Mouse (Mus musculus) forebrain, embryonic 15.5 days (tissue): ENCODE measurements at regions not wholly inside any gene's neighbourhood (a gene's known extent, or its start where the extent isn't known, plus 50 kb on each side); places are given as distances from the start of the nearest gene placed in this dataset.
A peak's percentile ranks its signal among the peaks of the same experiment; 100 is the strongest.
"Not testable (repeated sequence)": the region's sequence is repeated elsewhere in the genome, so short reads cannot be mapped to it uniquely, and the experiment has no call there.

Experiments
- ATAC-seq: fragments of 200-750 bp; cut with Nextera tagmentation; replicated peaks from 2 replicates; pipeline ENCODE4 v1.8.0; 2017; ENCODE audit warnings: mild to moderate bottlenecking, moderate TSS enrichment, moderate library complexity
- H3K27ac ChIP-seq: fragments of 300-500 bp; sonication (generic); replicated peaks from 2 replicates; pipeline ENCODE4 v1.5.1; 2015; ENCODE audit warnings: mild to moderate bottlenecking, inconsistent platforms
- H3K27me3 ChIP-seq: fragments of 300-500 bp; sonication (generic); 2 replicates; pipeline ENCODE4 v1.6.1; 2015; ENCODE audit warnings: inconsistent platforms
- H3K36me3 ChIP-seq: fragments of 300-500 bp; sonication (generic); 2 replicates; pipeline ENCODE4 v1.6.1; 2015; ENCODE audit warnings: mild to moderate bottlenecking, inconsistent platforms
- H3K4me1 ChIP-seq: fragments of 300-500 bp; sonication (generic); 2 replicates; pipeline ENCODE4 v1.6.1; 2015; ENCODE audit warnings: inconsistent platforms
- H3K4me2 ChIP-seq: fragments of 300-500 bp; sonication (generic); replicated peaks from 2 replicates; pipeline ENCODE4 v1.6.1; 2015; ENCODE audit warnings: mild to moderate bottlenecking, inconsistent platforms
- H3K4me3 ChIP-seq: fragments of 300-500 bp; sonication (generic); 2 replicates; pipeline ENCODE4 v1.5.1; 2015; ENCODE audit warnings: mild to moderate bottlenecking, inconsistent platforms
- H3K9ac ChIP-seq: fragments of 300-500 bp; sonication (generic); replicated peaks from 2 replicates; pipeline ENCODE4 v1.6.1; 2015; ENCODE audit warnings: mild to moderate bottlenecking, inconsistent platforms
- H3K9me3 ChIP-seq: fragments of 300-500 bp; sonication (generic); 2 replicates; pipeline ENCODE4 v1.6.1; 2016; ENCODE audit warnings: inconsistent platforms
- WGBS: fragments of 180-500 bp; shearing (Covaris S2); methylation state at CpG from one replicate; pipeline ENCODE4 v1.1.7; 2015; ENCODE audit warnings: mixed read lengths; 5-methylcytosine and 5-hydroxymethylcytosine counted together

- ATAC-seq = no peak
- Histone ChIP-seq H3K27me3 (no peaks in the 10 kb centered on the region), H3K27ac (no peak overlapping the region), H3K4me2 (no peak overlapping the region), H3K4me1 (no peaks in the 10 kb centered on the region), H3K9me3 (no peaks in the 10 kb centered on the region), H3K36me3 (no peaks in the 10 kb centered on the region), H3K4me3 (no peak overlapping the region), H3K9ac (no peak overlapping the region)
- 90% methylated on average over 2 of the region's 2 CpGs for WGBS
These were observed 244.7 kb downstream of the Slco6d1 start for GRCm38 (mm10) chr1:98665584-98665983.

GRCm38 (mm10) chr1:98667426-98667825 is 246.5 kb downstream of the Slco6d1 start:
- ATAC-seq, H3K4me2 ChIP-seq: not testable (repeated sequence)
- WGBS = 61% methylated on average over 2 of the region's 2 CpGs

GRCm38 (mm10) chr1:98667887-98668286 is 247.0 kb downstream of the Slco6d1 start:
- Histone ChIP-seq H3K9ac (no peak overlapping the region), H3K27ac (0 out of 2 replicates have a peak overlapping the region, but pooled peaks have one; percentile 19), H3K36me3 (no peaks in the 10 kb centered on the region), H3K27me3 (no peaks in the 10 kb centered on the region), H3K9me3 (no peaks in the 10 kb centered on the region), H3K4me2 (no peak overlapping the region), H3K4me1 (no peaks in the 10 kb centered on the region), H3K4me3 (no peak overlapping the region)
- 72% methylated on average over 1 of the region's 1 CpGs for WGBS
- ATAC-seq = peak; percentile 67

More at GRCm38 (mm10) chr1:98667426-98667825, 246.5 kb downstream of the Slco6d1 start:
- 0 out of 2 replicates have a peak overlapping the region, but pooled peaks have one; percentile 19 for H3K27ac ChIP-seq
- not testable (repeated sequence) for H3K4me1 ChIP-seq, H3K36me3 ChIP-seq, H3K9me3 ChIP-seq, H3K9ac ChIP-seq, H3K27me3 ChIP-seq, H3K4me3 ChIP-seq

GRCm38 (mm10) chr1:98668595-98668994 is 247.7 kb downstream of the Slco6d1 start:
- Histone ChIP-seq H3K36me3 (no peaks in the 10 kb centered on the region), H3K27ac (no peak overlapping the region), H3K4me1 (no peaks in the 10 kb centered on the region), H3K27me3 (no peaks in the 10 kb centered on the region), H3K4me3 (no peak overlapping the region), H3K9me3 (no peaks in the 10 kb centered on the region), H3K9ac (no peak overlapping the region), H3K4me2 (no peak overlapping the region)
- no peak for ATAC-seq
- WGBS = 63% methylated on average over 2 of the region's 2 CpGs

- Histone ChIP-seq H3K4me1 (no peaks in the 10 kb centered on the region), H3K27ac (no peak overlapping the region), H3K4me3 (no peak overlapping the region), H3K9ac (no peak overlapping the region), H3K9me3 (no peaks in the 10 kb centered on the region), H3K27me3 (no peaks in the 10 kb centered on the region), H3K36me3 (no peaks in the 10 kb centered on the region), H3K4me2 (no peak overlapping the region)
- no peak for ATAC-seq
- 87% methylated on average over 3 of the region's 3 CpGs for WGBS
These were observed 257.8 kb downstream of the Slco6d1 start for GRCm38 (mm10) chr1:98678686-98679085.

- no peaks in the 10 kb centered on the region for H3K4me1 ChIP-seq
- H3K27me3 ChIP-seq = no peaks in the 10 kb centered on the region
- ATAC-seq = no peak
- no peak overlapping the region for H3K4me3 ChIP-seq
- no peak overlapping the region for H3K9ac ChIP-seq
- no peaks in the 10 kb centered on the region for H3K9me3 ChIP-seq
- no peaks in the 10 kb centered on the region for H3K36me3 ChIP-seq
- no peak overlapping the region for H3K4me2 ChIP-seq
- 94% methylated on average over 2 of the region's 2 CpGs for WGBS
- no peak overlapping the region for H3K27ac ChIP-seq
These were observed 292.9 kb downstream of the Slco6d1 start for GRCm38 (mm10) chr1:98713809-98714208.

- Histone ChIP-seq H3K9me3 (no peaks in the 10 kb centered on the region), H3K4me1 (no peaks in the 10 kb centered on the region), H3K4me2 (no peak overlapping the region), H3K27me3 (no peaks in the 10 kb centered on the region), H3K4me3 (no peak overlapping the region), H3K36me3 (no peaks in the 10 kb centered on the region), H3K9ac (no peak overlapping the region), H3K27ac (no peak overlapping the region)
- 86% methylated on average over 1 of the region's 1 CpGs for WGBS
- no peak for ATAC-seq
These were observed 293.4 kb downstream of the Slco6d1 start for GRCm38 (mm10) chr1:98714307-98714706.

GRCm38 (mm10) chr1:98720595-98720994 is 299.7 kb downstream of the Slco6d1 start:
- H3K9me3 ChIP-seq = no peaks in the 10 kb centered on the region
- no peak overlapping the region for H3K9ac ChIP-seq
- H3K27ac ChIP-seq = no peak overlapping the region
- no peak overlapping the region for H3K4me2 ChIP-seq
- ATAC-seq = no peak
- WGBS = 93% methylated on average over 1 of the region's 1 CpGs
- H3K27me3 ChIP-seq = no peaks in the 10 kb centered on the region
- no peaks in the 10 kb centered on the region for H3K36me3 ChIP-seq
- H3K4me1 ChIP-seq = no peaks in the 10 kb centered on the region
- no peak overlapping the region for H3K4me3 ChIP-seq

- 92% methylated on average over 3 of the region's 3 CpGs for WGBS
- no peaks in the 10 kb centered on the region for H3K9me3 ChIP-seq
- no peak for ATAC-seq
These were observed 306.6 kb downstream of the Slco6d1 start for GRCm38 (mm10) chr1:98727354-98728015.

GRCm38 (mm10) chr1:98748886-98749285 is 328.0 kb downstream of the Slco6d1 start:
- WGBS = 5% methylated on average over 2 of the region's 2 CpGs
- no peak overlapping the region for H3K9ac ChIP-seq
- H3K27ac ChIP-seq = no peak overlapping the region
- H3K9me3 ChIP-seq = no peaks in the 10 kb centered on the region
- H3K4me1 ChIP-seq = no peaks in the 10 kb centered on the region
- no peaks in the 10 kb centered on the region for H3K36me3 ChIP-seq
- no peaks in the 10 kb centered on the region for H3K27me3 ChIP-seq
- peak; percentile 89 for ATAC-seq
- no peak overlapping the region for H3K4me3 ChIP-seq
- no peak overlapping the region for H3K4me2 ChIP-seq

More at GRCm38 (mm10) chr1:98727354-98728015, 306.6 kb downstream of the Slco6d1 start:
- no peak overlapping the region for H3K9ac ChIP-seq
- no peak overlapping the region for H3K4me2 ChIP-seq
- H3K4me1 ChIP-seq = no peaks in the 10 kb centered on the region
- no peak overlapping the region for H3K4me3 ChIP-seq
- no peaks in the 10 kb centered on the region for H3K27me3 ChIP-seq
- no peaks in the 10 kb centered on the region for H3K36me3 ChIP-seq
- no peak overlapping the region for H3K27ac ChIP-seq

GRCm38 (mm10) chr1:98788528-98788927 is 367.6 kb downstream of the Slco6d1 start:
- no peak for ATAC-seq
- Histone ChIP-seq H3K36me3 (no peaks in the 10 kb centered on the region), H3K27me3 (no peaks in the 10 kb centered on the region), H3K27ac (no peak overlapping the region), H3K4me1 (no peaks in the 10 kb centered on the region), H3K4me2 (no peak overlapping the region), H3K9me3 (no peaks in the 10 kb centered on the region), H3K4me3 (no peak overlapping the region), H3K9ac (no peak overlapping the region)
- WGBS = 94% methylated on average over 2 of the region's 2 CpGs

GRCm38 (mm10) chr1:98793320-98793719 is 372.4 kb downstream of the Slco6d1 start:
- H3K4me2 ChIP-seq = no peak overlapping the region
- 94% methylated on average over 3 of the region's 3 CpGs for WGBS
- H3K4me3 ChIP-seq = no peak overlapping the region
- ATAC-seq = no peak
- H3K9ac ChIP-seq = no peak overlapping the region
- H3K27ac ChIP-seq = no peak overlapping the region
- no peaks in the 10 kb centered on the region for H3K36me3 ChIP-seq
- H3K27me3 ChIP-seq = no peaks in the 10 kb centered on the region
- H3K9me3 ChIP-seq = no peaks in the 10 kb centered on the region
- H3K4me1 ChIP-seq = no peaks in the 10 kb centered on the region

GRCm38 (mm10) chr1:98812543-98812942 is 391.6 kb downstream of the Slco6d1 start:
- H3K4me2 ChIP-seq = no peak overlapping the region
- H3K4me3 ChIP-seq = no peak overlapping the region
- H3K36me3 ChIP-seq = no peaks in the 10 kb centered on the region
- H3K27me3 ChIP-seq = no peaks in the 10 kb centered on the region
- H3K27ac ChIP-seq = no peak overlapping the region
- H3K9ac ChIP-seq = no peak overlapping the region
- no peaks in the 10 kb centered on the region for H3K9me3 ChIP-seq
- H3K4me1 ChIP-seq = no peaks in the 10 kb centered on the region
- ATAC-seq = no peak
